In the genomic region with DNA sequence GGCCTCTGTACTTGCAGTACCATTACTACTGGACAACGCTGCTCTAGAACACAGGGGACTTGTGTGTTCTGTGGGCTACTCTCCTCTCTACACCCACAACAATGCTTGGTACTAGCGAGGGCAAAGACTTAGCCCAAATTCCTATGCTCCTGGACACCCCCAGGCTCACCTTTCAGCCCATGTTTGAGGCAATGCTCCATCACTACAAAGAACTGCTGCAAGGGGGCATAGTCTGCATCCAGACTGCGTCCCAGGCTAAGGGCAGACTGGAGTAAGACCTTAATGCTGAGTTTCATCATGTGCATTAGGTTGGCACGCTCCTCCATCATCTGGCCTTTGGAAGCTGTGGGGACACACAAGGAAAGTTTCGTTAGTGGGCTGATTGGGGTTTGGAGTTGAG, we compare ENCODE assay signal across 8 mouse cellular contexts. TPM values are rescaled to one million over a fixed set of nuclear protein-coding genes. Genes with fewer than 3 reads are reported as not detected.
A peak's percentile ranks its signal among the peaks of the same experiment; 100 is the strongest.
DNase-seq lines count a peak whose midpoint lies in the region; ATAC-seq lines count a peak whose summit lies in the region.

No protein-coding gene starts in this region.

- no peaks in the 10 kb centered on the region for H3K27me3 ChIP-seq in kidney, embryonic 14.5 days (ENCODE audit: control insufficient read depth, insufficient read depth, low read length)
- H3K27me3 ChIP-seq in embryonic facial prominence, embryonic 11.5 days (ENCODE audit: control insufficient read depth, insufficient read depth, low read length) = no peaks in the 10 kb centered on the region
- no peaks in the 10 kb centered on the region for H3K27me3 ChIP-seq in hindbrain, embryonic 16.5 days (replicated peaks; ENCODE audit: control insufficient read depth, insufficient read depth, low read length)
- no peaks in the 10 kb centered on the region for H3K27me3 ChIP-seq in midbrain, embryonic 14.5 days (ENCODE audit: control insufficient read depth, insufficient read depth, low read length)

- peak overlapping the region; percentile 73 for H3K4me2 ChIP-seq in kidney, embryonic 14.5 days (replicated peaks; ENCODE audit: low read depth, low read length)
- peak overlapping the region; percentile 67 for H3K4me2 ChIP-seq in embryonic facial prominence, embryonic 11.5 days (ENCODE audit: low read depth, low read length)
- H3K4me2 ChIP-seq in hindbrain, embryonic 16.5 days (ENCODE audit: low read length) = peak overlapping the region; percentile 90
- peak overlapping the region; percentile 70 for H3K4me2 ChIP-seq in midbrain, embryonic 14.5 days (ENCODE audit: low read length)

- H3K9ac ChIP-seq in kidney, embryonic 14.5 days (ENCODE audit: low read depth, low read length) = peak overlapping the region; percentile 47; the same call in 1 of the 2 replicates
- peak overlapping the region; percentile 60 for H3K9ac ChIP-seq in embryonic facial prominence, embryonic 11.5 days (replicated peaks; ENCODE audit: low read length)
- peak overlapping the region; percentile 59 for H3K9ac ChIP-seq in hindbrain, embryonic 16.5 days (ENCODE audit: low read depth, low read length)
- no peak overlapping the region; the same call in 1 of the 2 replicates for H3K9ac ChIP-seq in midbrain, embryonic 14.5 days (replicated peaks; ENCODE audit: low read length)

- peak overlapping the region; percentile 36 for H3K4me3 ChIP-seq in kidney, embryonic 14.5 days (ENCODE audit: low read length)
- H3K4me3 ChIP-seq in embryonic facial prominence, embryonic 11.5 days (ENCODE audit: low read depth, low read length) = peak overlapping the region; percentile 37
- H3K4me3 ChIP-seq in hindbrain, embryonic 16.5 days (ENCODE audit: low read length) = peak overlapping the region; percentile 44
- peak overlapping the region; percentile 34 for H3K4me3 ChIP-seq in midbrain, embryonic 14.5 days (replicated peaks; ENCODE audit: low read depth, low read length)

- no peaks in the 10 kb centered on the region for H3K9me3 ChIP-seq in kidney, embryonic 14.5 days (ENCODE audit: control insufficient read depth, low read length)
- H3K9me3 ChIP-seq in embryonic facial prominence, embryonic 11.5 days (replicated peaks; ENCODE audit: control insufficient read depth, low read length) = no peaks in the 10 kb centered on the region
- H3K9me3 ChIP-seq in hindbrain, embryonic 16.5 days (ENCODE audit: control insufficient read depth, low read length) = no peaks in the 10 kb centered on the region
- H3K9me3 ChIP-seq in midbrain, embryonic 14.5 days (ENCODE audit: control insufficient read depth, low read length) = no peaks in the 10 kb centered on the region

- 44% methylated on average over 5 of the region's 5 CpGs for WGBS in kidney, embryonic 14.5 days
- WGBS in embryonic facial prominence, embryonic 11.5 days = 46% methylated on average over 5 of the region's 5 CpGs
- WGBS in hindbrain, embryonic 16.5 days = 52% methylated on average over 5 of the region's 5 CpGs
- WGBS in midbrain, embryonic 14.5 days = 39% methylated on average over 5 of the region's 5 CpGs

- H3K4me1 ChIP-seq in kidney, embryonic 14.5 days (ENCODE audit: control insufficient read depth, insufficient read depth, low read length) = peaks cover 6% of the 10 kb centered on the region
- H3K4me1 ChIP-seq in embryonic facial prominence, embryonic 11.5 days (ENCODE audit: control insufficient read depth, insufficient read depth, low read length) = no peaks in the 10 kb centered on the region
- H3K4me1 ChIP-seq in hindbrain, embryonic 16.5 days (ENCODE audit: control insufficient read depth, insufficient read depth, low read depth, low read length) = peaks cover 6% of the 10 kb centered on the region; the same call in 1 of the 2 replicates
- H3K4me1 ChIP-seq in midbrain, embryonic 14.5 days (ENCODE audit: control insufficient read depth, insufficient read depth, low read length) = peaks cover 4% of the 10 kb centered on the region; the same call in 1 of the 2 replicates

- no peak for ATAC-seq in kidney, embryonic 14.5 days (ENCODE audit: low FRiP score, low TSS enrichment)
- 0 out of 2 replicates have a peak, but pooled peaks have one; percentile 5 for ATAC-seq in embryonic facial prominence, embryonic 11.5 days (replicated peaks; ENCODE audit: insufficient number of reproducible peaks, low FRiP score, low TSS enrichment, low read depth)
- no peak for ATAC-seq in hindbrain, embryonic 16.5 days
- 0 out of 2 replicates have a peak, but pooled peaks have one; percentile 32 for ATAC-seq in midbrain, embryonic 14.5 days (ENCODE audit: low FRiP score, low TSS enrichment)

- no peak overlapping the region for H3K27ac ChIP-seq in kidney, embryonic 14.5 days (ENCODE audit: low read depth, low read length)
- H3K27ac ChIP-seq in embryonic facial prominence, embryonic 11.5 days (replicated peaks; ENCODE audit: low read depth, low read length) = no peak overlapping the region
- H3K27ac ChIP-seq in hindbrain, embryonic 16.5 days (ENCODE audit: low read depth, low read length) = peak overlapping the region; percentile 48; the same call in 1 of the 2 replicates
- peak overlapping the region; percentile 46 for H3K27ac ChIP-seq in midbrain, embryonic 14.5 days (replicated peaks; ENCODE audit: low read depth, low read length)

- peaks cover 22% of the 10 kb centered on the region; the same call in 1 of the 2 replicates for H3K36me3 ChIP-seq in kidney, embryonic 14.5 days (ENCODE audit: control insufficient read depth, insufficient read depth, low read length)
- no peaks in the 10 kb centered on the region for H3K36me3 ChIP-seq in embryonic facial prominence, embryonic 11.5 days (replicated peaks; ENCODE audit: control insufficient read depth, insufficient read depth, low read depth, low read length)
- H3K36me3 ChIP-seq in hindbrain, embryonic 16.5 days (ENCODE audit: control insufficient read depth, insufficient read depth, low read length) = peaks cover 8% of the 10 kb centered on the region; the same call in 1 of the 2 replicates
- H3K36me3 ChIP-seq in midbrain, embryonic 14.5 days (ENCODE audit: control insufficient read depth, insufficient read depth, low read length) = peaks cover 33% of the 10 kb centered on the region

- DNase-seq in kidney, postnatal 36 days = no peak
- DNase-seq in embryonic facial prominence, embryonic 11.5 days (ENCODE audit: low spot score) = no peak
- DNase-seq in midbrain, embryonic 14.5 days = no peak
- DNase-seq in layer of hippocampus, adult 8-10 months (ENCODE audit: low spot score in 2 of 2) = no peak
- no peak for DNase-seq in cerebellum, adult 9-11 months
- DNase-seq in urinary bladder, postnatal 14 days (ENCODE audit: low spot score) = no peak

RNA-seq across cellular contexts. Expression of gene Rufy1, which starts 9.5 kb away (rescaled TPM):
- polyA plus RNA-seq in kidney, embryonic 14.5 days (2014; fragmentation: Nextera tagmentation; extraction: Ambion mirVana) = 20.8 and 29.3 TPM in 2 replicates
- 22.9 and 24.4 TPM in 2 replicates for polyA plus RNA-seq in embryonic facial prominence, embryonic 11.5 days (2014; fragmentation: Nextera tagmentation; extraction: Ambion mirVana)
- 23.5 and 25.1 TPM in 2 replicates for polyA plus RNA-seq in hindbrain, embryonic 16.5 days (2015; fragmentation: Nextera tagmentation; extraction: Ambion mirVana)
- polyA plus RNA-seq in midbrain, embryonic 14.5 days (2014; fragmentation: Nextera tagmentation; extraction: Ambion mirVana) = 25.0 and 31.6 TPM in 2 replicates
- 10 to 100 TPM; 29.6 to 33.1 (median 32.7) TPM for total RNA-seq in layer of hippocampus, adult 8-10 months (2022)

RNA-seq across cellular contexts. Expression of gene Hnrnph1, which starts 44.7 kb away (rescaled TPM):
- polyA plus RNA-seq in kidney, embryonic 14.5 days (2014; fragmentation: Nextera tagmentation; extraction: Ambion mirVana) = 598 and 606 TPM in 2 replicates
- polyA plus RNA-seq in embryonic facial prominence, embryonic 11.5 days (2014; fragmentation: Nextera tagmentation; extraction: Ambion mirVana) = 823 and 855 TPM in 2 replicates
- 384 and 414 TPM in 2 replicates for polyA plus RNA-seq in hindbrain, embryonic 16.5 days (2015; fragmentation: Nextera tagmentation; extraction: Ambion mirVana)
- polyA plus RNA-seq in midbrain, embryonic 14.5 days (2014; fragmentation: Nextera tagmentation; extraction: Ambion mirVana) = 539 and 584 TPM in 2 replicates
- total RNA-seq in layer of hippocampus, adult 8-10 months (2022) = 100 to 1,000 TPM; 246 to 288 (median 274) TPM

Comparison
In these comparisons a context has a peak if more than half of its experiments do, and no peak if none do; other contexts are left out.
1. ATAC-seq: peak in embryonic facial prominence, embryonic 11.5 days (single experiment) and midbrain, embryonic 14.5 days (single experiment); none in kidney, embryonic 14.5 days (single experiment) and hindbrain, embryonic 16.5 days (single experiment).
2. H3K27ac ChIP-seq: peak in hindbrain, embryonic 16.5 days (single experiment) and midbrain, embryonic 14.5 days (single experiment); none in kidney, embryonic 14.5 days (single experiment) and embryonic facial prominence, embryonic 11.5 days (single experiment).
3. Peak in every context shown above with its lines, with median percentiles within 50 percentile points of each other: H3K4me2 ChIP-seq and H3K4me3 ChIP-seq.